Mouse (Mus musculus): ENCODE measurements around the gene Pnpla3. TPM values are rescaled to one million over a fixed set of nuclear protein-coding genes. Genes with fewer than 3 reads are reported as not detected.
A peak's percentile ranks its signal among the peaks of the same experiment; 100 is the strongest.

The Pnpla3 gene
- total and polyA plus RNA-seq, 2 experiments from 2014 or later = 3.0 to 5.6 TPM

DNA sequence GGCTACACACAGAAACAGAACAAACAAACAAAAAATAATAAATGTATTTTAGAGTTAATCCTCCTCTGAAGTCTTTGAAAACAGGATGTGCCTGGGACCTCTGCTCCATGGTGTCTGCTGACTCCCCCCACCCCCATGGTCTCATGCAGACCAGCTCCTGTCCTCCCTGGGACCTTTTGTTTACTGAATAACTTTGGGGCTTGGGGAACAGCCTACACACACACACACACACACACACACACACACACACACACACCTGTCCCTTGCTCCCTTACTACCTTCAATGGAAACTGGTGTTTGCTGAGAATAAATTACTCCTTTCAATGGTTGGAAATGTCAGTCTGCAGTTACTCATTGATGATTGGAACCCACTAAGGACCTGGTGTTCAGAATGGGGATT lies 48.4 kb downstream of the Pnpla3 start:
- no peak overlapping the region for H3K27ac ChIP-seq (ENCODE audit: low read depth, low read length)
- H3K36me3 ChIP-seq (ENCODE audit: insufficient read depth) = peaks cover 19% of the 10 kb centered on the region
- ATAC-seq (no peak), DNase-seq (no peak)
- no peaks in the 10 kb centered on the region for H3K9me3 ChIP-seq (ENCODE audit: low read length)
- no peak for TF ChIP-seq CTCF (IDR thresholded peaks at IDR 0.05; ENCODE audit: low read depth)
- H3K27me3 ChIP-seq (ENCODE audit: insufficient read depth, low read length) = no peaks in the 10 kb centered on the region
- no peak overlapping the region for H3K9ac ChIP-seq
- H3K4me1 ChIP-seq (ENCODE audit: insufficient read depth) = peaks cover 11% of the 10 kb centered on the region; the same call in 1 of the 2 replicates
- no peak overlapping the region for H3K4me2 ChIP-seq (ENCODE audit: low read depth)
- H3K4me3 ChIP-seq (ENCODE audit: low read depth, low read length) = no peak overlapping the region

DNA sequence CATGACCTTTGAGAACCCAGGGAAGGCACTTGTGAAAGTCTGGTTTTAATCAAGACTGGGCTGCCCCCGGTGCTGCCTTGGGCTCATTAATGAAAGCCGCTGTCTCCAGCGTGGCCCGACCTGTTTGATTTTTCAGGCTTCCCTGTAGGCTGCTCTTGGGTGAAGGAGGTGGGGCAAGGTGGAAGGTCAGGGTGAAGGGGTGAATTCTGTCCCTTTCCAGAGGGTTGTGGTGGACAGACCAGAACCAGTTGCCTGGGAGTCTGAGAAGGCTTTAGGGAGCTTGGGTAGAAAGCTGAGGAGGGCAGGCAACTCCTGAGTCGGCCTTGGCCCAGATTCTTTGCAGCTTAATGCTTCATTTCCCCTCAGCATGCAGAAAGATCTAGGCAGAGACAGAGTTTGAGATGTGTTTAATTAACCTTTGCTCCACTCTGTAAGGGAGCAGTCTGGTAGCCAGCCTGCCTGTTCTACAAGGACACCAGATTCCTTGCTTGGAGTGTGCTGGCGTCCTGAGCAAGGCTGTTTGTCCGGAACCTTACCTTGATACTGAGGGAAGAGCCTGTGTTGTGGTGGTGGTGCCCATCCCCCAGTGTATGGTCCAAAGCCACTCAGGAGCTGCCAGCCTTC lies 48.9 kb downstream of the Pnpla3 start:
- DNase-seq = no peak
- H3K27ac ChIP-seq (ENCODE audit: low read depth, low read length) = peak overlapping the region; percentile 15; the same call in 1 of the 2 replicates

DNA sequence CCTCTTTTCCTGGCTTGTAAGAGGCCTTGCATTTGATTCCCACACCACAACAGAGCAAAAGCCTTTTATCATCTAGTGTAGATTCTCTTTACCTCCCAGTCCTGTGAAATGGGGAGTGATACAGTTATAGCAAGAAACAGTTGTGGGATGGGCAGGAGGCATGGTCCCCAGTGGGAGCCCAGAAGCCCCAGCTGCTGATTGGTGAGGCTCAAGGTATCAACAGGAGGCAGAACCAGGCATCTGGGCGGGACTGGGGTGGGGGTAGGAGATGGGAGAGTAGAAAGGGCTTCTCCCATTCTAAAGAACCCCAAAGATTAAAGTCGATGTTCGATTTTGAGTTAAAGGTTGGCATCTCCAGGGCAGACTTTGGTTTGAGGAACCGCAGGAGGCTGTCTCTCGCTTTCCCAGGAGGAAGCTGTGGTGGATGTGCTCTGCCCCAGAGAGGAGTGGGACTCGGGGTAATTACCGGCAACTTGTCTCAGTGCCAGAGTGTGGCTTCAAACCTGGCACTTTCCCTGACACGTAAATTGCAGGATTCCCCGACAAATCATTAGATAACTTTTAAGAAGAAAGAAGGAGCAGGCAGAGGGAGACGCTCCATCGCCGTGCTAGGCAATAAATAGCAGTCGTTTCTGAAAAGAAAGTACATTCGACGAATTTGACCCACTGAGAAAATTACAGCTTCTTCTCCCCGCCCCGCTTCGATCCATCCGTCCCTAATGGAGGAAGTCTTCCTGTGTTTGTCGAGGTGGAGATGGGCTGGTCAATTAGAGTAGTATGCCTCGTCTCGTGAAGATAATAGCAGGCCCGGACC lies 50.5 kb downstream of the Pnpla3 start:
- Histone ChIP-seq H3K36me3 (ENCODE audit: insufficient read depth) (peaks cover 9% of the 10 kb centered on the region; the same call in 1 of the 2 replicates), H3K9ac (no peak overlapping the region), H3K4me1 (ENCODE audit: insufficient read depth) (peaks cover 11% of the 10 kb centered on the region; the same call in 1 of the 2 replicates), H3K9me3 (ENCODE audit: low read length) (no peaks in the 10 kb centered on the region), H3K27me3 (ENCODE audit: insufficient read depth, low read length) (no peaks in the 10 kb centered on the region), H3K4me2 (ENCODE audit: low read depth) (no peak overlapping the region), H3K4me3 (ENCODE audit: low read depth, low read length) (no peak overlapping the region), H3K27ac (ENCODE audit: low read depth, low read length) (no peak overlapping the region)
- ATAC-seq = peak; percentile 12; the same call in 1 of the 2 replicates
- peak; percentile 42 for DNase-seq
- TF ChIP-seq CTCF (IDR thresholded peaks at IDR 0.05; ENCODE audit: low read depth) = no peak
- 28% methylated on average over 23 of the region's 23 CpGs for WGBS

More for the DNA sequence above, 48.9 kb downstream of the Pnpla3 start:
- H3K36me3 ChIP-seq (ENCODE audit: insufficient read depth) = peaks cover 14% of the 10 kb centered on the region
- peaks cover 11% of the 10 kb centered on the region; the same call in 1 of the 2 replicates for H3K4me1 ChIP-seq (ENCODE audit: insufficient read depth)
- ATAC-seq = no peak
- H3K4me2 ChIP-seq (ENCODE audit: low read depth) = no peak overlapping the region
- WGBS = 48% methylated on average over 7 of the region's 7 CpGs
- H3K9ac ChIP-seq = no peak overlapping the region
- H3K27me3 ChIP-seq (ENCODE audit: insufficient read depth, low read length) = no peaks in the 10 kb centered on the region
- no peak for TF ChIP-seq CTCF (IDR thresholded peaks at IDR 0.05; ENCODE audit: low read depth)
- no peaks in the 10 kb centered on the region for H3K9me3 ChIP-seq (ENCODE audit: low read length)
- H3K4me3 ChIP-seq (ENCODE audit: low read depth, low read length) = no peak overlapping the region

- WGBS = 39% methylated on average over 9 of the region's 9 CpGs
- ATAC-seq (no peak), DNase-seq (no peak)
- no peak overlapping the region for H3K4me2 ChIP-seq (ENCODE audit: low read depth)
- no peak overlapping the region for H3K9ac ChIP-seq
- H3K9me3 ChIP-seq (ENCODE audit: low read length) = no peaks in the 10 kb centered on the region
- TF ChIP-seq CTCF (IDR thresholded peaks at IDR 0.05; ENCODE audit: low read depth) = no peak
- H3K36me3 ChIP-seq (ENCODE audit: insufficient read depth) = peaks cover 9% of the 10 kb centered on the region; the same call in 1 of the 2 replicates
- no peaks in the 10 kb centered on the region for H3K27me3 ChIP-seq (ENCODE audit: insufficient read depth, low read length)
- peaks cover 11% of the 10 kb centered on the region; the same call in 1 of the 2 replicates for H3K4me1 ChIP-seq (ENCODE audit: insufficient read depth)
- H3K27ac ChIP-seq (ENCODE audit: low read depth, low read length) = no peak overlapping the region
- H3K4me3 ChIP-seq (ENCODE audit: low read depth, low read length) = no peak overlapping the region
These were observed 51.2 kb downstream of the Pnpla3 start for GRCm38 (mm10) chr15:84218783-84219271.

- DNase-seq (no peak), ATAC-seq (no peak)
- Histone ChIP-seq H3K36me3 (ENCODE audit: insufficient read depth) (no peaks in the 10 kb centered on the region), H3K4me1 (ENCODE audit: insufficient read depth) (peaks cover 17% of the 10 kb centered on the region), H3K4me2 (ENCODE audit: low read depth) (no peak overlapping the region), H3K9ac (no peak overlapping the region), H3K4me3 (ENCODE audit: low read depth, low read length) (no peak overlapping the region), H3K27ac (ENCODE audit: low read depth, low read length) (no peak overlapping the region), H3K9me3 (ENCODE audit: low read length) (no peaks in the 10 kb centered on the region), H3K27me3 (ENCODE audit: insufficient read depth, low read length) (no peaks in the 10 kb centered on the region)
- TF ChIP-seq CTCF (IDR thresholded peaks at IDR 0.05; ENCODE audit: low read depth) = no peak
- WGBS = 54% methylated on average over 5 of the region's 5 CpGs
These were observed 53.9 kb downstream of the Pnpla3 start for GRCm38 (mm10) chr15:84221539-84221938.

- Histone ChIP-seq H3K27me3 (ENCODE audit: insufficient read depth, low read length) (no peaks in the 10 kb centered on the region), H3K4me1 (ENCODE audit: insufficient read depth) (peaks cover 15% of the 10 kb centered on the region; the same call in 1 of the 2 replicates), H3K9ac (no peak overlapping the region), H3K4me2 (ENCODE audit: low read depth) (no peak overlapping the region), H3K27ac (ENCODE audit: low read depth, low read length) (no peak overlapping the region), H3K9me3 (ENCODE audit: low read length) (no peaks in the 10 kb centered on the region), H3K4me3 (ENCODE audit: low read depth, low read length) (no peak overlapping the region), H3K36me3 (ENCODE audit: insufficient read depth) (no peaks in the 10 kb centered on the region)
- DNase-seq (peak; percentile 43), ATAC-seq (0 out of 2 replicates have a peak, but pooled peaks have one; percentile 28)
- TF ChIP-seq CTCF (IDR thresholded peaks at IDR 0.05; ENCODE audit: low read depth) = peak; percentile 58
- 29% methylated on average over 6 of the region's 6 CpGs for WGBS
These were observed 55.8 kb downstream of the Pnpla3 start for GRCm38 (mm10) chr15:84223423-84223822.

- Histone ChIP-seq H3K4me1 (ENCODE audit: insufficient read depth) (peaks cover 10% of the 10 kb centered on the region; the same call in 1 of the 2 replicates), H3K4me2 (ENCODE audit: low read depth) (no peak overlapping the region), H3K9me3 (ENCODE audit: low read length) (no peaks in the 10 kb centered on the region), H3K9ac (no peak overlapping the region), H3K36me3 (ENCODE audit: insufficient read depth) (no peaks in the 10 kb centered on the region), H3K27me3 (ENCODE audit: insufficient read depth, low read length) (no peaks in the 10 kb centered on the region), H3K27ac (ENCODE audit: low read depth, low read length) (no peak overlapping the region), H3K4me3 (ENCODE audit: low read depth, low read length) (no peak overlapping the region)
- no peak for ATAC-seq
- WGBS = 37% methylated on average over 10 of the region's 10 CpGs
- peak; percentile 25 for DNase-seq
- 0 out of 2 replicates have a peak, but pooled peaks have one; percentile 18 for TF ChIP-seq CTCF (IDR thresholded peaks at IDR 0.05; ENCODE audit: low read depth)
These were observed 57.1 kb downstream of the Pnpla3 start for GRCm38 (mm10) chr15:84224779-84225178.
